Mouse (Mus musculus): ENCODE measurements around the gene Adam30.

Gene Adam30

DNA sequence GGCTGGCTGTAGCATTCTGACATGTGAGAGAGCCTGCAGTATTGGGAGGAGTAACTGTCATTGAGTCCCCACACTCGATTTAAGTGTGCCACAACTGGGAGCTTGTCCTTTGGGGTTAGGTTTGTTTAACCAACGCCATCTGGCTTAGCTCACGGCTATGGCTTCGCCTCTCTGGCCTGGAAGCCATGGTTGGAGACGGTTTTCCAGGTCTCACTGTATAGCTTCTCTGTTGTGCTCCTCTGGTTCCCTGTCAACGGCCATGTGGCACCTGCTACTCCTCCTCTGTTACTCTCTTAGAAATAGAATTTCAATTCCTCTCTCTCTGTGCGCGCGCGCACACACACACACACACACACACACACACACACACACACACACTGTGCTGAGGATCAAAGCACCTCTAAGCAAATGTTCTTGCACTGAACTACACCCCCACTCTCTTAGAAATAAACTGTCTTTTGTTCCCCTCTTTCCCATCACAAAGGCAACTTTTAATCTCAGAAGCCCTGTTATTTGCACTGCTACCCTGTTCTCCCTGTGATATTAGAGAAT, 24.8 kb downstream of the Adam30 start:
- DNase-seq (ENCODE audit: low spot score): no peak

DNA sequence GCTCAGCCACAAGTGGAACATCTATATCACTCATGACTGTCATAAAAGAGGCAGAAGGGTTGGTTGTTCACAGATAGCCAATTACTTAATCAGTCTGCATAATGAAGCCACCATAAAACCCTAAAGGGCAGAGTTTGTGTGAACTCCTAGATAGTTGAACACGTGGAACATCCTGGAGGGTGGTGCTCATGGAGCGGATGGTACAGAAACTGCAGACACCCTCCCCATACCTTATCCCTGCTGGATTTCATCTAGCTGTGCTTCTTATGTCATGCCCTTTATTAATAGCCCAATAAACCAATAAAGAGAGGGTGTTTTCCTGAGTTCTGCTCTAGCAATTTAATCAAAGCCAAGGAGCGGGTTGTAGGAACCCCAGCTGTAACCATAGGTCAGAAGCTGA, 27.3 kb downstream of the Adam30 start:
- no peak for DNase-seq (ENCODE audit: low spot score)

DNA sequence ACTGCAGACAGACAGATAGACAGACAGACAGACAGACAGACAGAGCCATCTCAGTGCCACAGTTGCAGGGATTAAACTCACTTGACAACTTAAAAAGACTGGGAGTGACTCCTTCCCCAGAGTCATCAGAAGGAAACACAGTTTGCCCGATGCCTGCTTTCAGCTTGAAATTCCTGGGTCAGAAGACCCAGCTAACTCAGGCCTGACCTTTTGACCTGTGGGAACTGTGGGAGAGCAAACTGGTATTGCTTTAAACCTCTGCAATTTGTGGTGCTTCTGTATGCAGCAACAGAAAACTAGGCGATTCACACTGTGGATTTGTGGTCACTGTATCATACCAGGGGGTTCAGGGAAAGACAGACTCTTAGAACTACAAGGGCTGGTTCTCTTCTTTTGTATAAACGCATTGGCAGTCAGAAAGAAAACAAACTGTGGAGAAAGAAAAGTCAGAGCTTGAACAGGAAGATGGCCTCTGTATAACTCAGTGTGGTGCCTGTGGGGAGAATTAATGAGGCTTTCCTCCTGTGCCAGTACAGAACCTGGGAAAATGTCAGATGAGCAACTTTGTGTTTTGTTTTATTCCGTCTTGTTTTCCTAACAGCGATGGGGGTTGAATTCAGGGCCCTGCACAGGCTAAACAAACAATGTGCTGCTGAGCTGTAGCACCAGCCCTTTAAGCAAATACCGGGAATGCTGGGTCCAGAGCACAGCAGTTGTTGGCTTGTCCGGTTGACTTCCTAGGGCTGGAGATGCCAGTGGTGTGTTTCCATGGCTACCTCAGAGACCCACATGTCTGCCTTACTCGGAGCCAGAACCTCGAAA, 37.5 kb downstream of the Adam30 start:
- DNase-seq (ENCODE audit: low spot score): no peak

DNA sequence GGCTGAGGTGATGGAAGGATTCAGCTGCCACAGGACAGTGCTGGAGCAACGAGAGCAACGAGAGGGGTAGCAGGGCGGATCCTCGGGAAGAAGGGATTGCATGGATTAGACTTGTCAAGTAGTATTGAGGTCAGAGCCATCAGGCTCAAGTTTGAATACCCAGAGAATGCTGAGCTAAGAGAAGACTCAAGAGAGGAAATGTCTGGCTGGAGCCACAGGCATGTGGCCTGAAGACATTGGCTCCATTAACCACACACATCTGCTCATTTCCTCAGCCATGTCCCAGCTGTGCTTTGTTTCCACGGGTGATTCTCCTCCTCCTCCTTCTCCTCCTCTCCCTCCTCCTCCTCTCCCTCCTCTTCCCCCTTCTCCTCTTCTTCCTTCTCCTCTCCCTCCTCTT, 39.3 kb downstream of the Adam30 start:
- no peak for DNase-seq (ENCODE audit: low spot score)

DNA sequence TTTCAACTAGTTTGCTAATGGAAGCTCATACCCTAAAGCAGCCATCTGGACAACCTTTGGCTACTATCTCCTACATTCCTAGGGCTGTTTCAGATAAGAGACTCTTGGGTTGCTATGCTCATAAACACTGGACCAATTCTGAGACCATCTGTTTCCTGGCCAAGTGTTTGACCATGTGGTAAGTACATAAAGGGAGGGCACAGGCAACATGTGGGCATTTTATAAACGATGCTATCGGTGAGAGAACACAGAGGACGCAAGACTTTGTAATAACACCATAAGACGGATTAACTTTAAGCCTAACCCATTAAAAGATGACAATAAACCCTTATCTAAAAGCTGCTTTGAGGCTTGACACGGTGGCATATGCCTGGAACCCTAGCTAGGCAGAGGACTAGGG, 42.9 kb downstream of the Adam30 start:
- DNase-seq (ENCODE audit: low spot score): no peak

DNA sequence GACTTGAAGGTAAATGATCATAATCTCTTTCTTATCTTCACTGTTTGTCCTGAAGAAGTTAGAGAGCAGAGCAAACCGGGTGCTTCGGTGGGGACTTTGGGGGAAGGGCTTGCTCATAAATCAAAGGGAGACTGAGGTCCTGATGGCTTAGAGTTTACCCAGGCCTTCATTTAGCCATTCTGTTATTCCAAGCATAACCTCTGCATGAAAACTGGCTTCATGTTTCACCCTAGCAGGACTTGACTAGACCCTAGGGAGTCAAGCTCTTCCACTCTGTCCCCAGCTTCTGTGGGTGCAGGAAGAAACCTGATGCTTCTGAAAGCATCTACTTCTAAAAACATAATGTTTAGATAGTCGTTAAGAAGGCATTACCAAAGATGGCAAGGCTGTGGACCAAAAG, 46.5 kb downstream of the Adam30 start:
- DNase-seq (ENCODE audit: low spot score): no peak

DNA sequence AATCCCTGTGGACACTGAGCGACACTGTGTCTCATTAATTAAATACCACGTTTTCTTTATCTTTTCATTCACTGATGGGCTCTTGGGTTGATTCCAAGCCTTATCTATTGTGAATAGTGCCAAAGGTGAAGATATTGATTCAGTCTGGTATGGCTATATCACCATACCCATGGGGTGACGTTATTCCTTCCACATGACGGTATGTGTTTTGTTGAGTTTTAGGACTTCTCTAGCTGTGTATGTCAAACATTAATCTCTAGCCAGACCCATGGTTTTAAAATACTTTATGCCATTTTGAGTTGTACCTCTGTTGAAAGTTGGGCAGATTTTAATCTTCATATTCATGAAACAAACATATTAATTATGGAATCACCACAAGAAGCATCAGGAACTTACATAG, 48.7 kb downstream of the Adam30 start:
- DNase-seq (ENCODE audit: low spot score): no peak

DNA sequence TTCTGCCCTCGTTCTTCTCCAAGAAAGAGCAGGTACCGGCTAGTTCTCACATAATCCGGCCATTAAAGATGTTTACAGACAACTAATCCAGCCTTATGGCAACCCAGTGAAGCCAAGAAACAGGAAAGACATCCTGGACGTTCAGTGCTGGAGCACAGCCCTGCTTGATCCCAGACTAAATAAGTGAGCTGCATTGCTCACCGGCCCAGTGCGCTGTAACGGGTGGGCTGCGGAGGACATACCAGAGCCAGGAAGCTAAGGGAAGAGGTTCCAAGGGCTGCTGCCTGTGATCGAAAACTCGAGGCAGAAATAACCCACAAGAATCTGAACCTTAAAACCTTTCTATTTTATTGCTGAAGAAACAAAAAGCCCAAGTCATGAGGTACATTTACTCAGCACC, 50.4 kb downstream of the Adam30 start:
- no peak for DNase-seq (ENCODE audit: low spot score)

DNA sequence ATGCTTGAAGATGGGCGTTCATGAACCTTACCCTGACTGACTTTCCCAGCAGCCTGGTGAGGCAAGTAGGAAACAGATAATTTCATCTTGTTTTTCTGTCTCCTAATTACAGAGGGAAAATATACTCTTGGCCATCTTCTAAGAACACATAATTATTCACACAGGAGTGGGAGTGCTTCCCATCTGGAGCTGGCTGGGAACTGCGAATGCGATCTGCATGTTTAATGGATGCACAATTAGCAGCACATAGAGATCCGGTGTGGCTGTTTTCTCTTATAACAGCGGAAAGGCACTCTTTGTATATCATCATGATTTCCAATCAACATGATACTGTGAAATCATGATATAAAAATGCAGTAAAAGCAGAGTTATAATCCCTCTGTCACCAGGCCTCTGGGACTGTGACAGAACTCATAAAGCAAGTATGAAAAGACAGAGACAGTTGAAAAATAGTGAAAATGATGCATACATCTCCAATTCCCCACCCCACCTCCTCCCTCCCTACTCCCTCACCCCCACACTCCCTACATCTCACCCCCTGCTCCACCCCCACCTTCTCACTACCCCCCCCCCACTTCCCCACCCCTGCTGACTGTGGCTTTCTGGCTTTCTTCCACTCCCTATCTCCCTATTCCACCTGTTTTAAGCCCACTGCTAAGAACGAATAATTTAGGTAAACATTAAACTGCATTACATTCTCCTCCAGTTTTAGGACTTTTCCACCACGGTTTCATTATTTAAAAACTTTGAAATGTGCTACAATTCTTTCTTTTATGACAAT, 51.1 kb downstream of the Adam30 start:
- no peak for DNase-seq (ENCODE audit: low spot score)

Measured in lung, postnatal 25 days (tissue).